Comparison of ENCODE assay signal across 9 mouse cellular contexts in genomic region chr5:150717775-150718174, GRCm38 (mm10). TPM values are rescaled to one million over a fixed set of nuclear protein-coding genes. Genes with fewer than 3 reads are reported as not detected.
DNase-seq lines count a peak whose midpoint lies in the region.
"Had no signal": no experiment of that assay in that cellular context is flagged by ENCODE, and none has a peak within 500 bp of the region (broad histone marks: within the 10 kb centered on the region; RNA-seq: fewer than 3 reads in every experiment).

No protein-coding gene starts in this region.

- no peak overlapping the region for H3K27ac ChIP-seq in forebrain, embryonic 10.5 days
- H3K27ac ChIP-seq in midbrain, embryonic 10.5 days (replicated peaks): no peak overlapping the region

- peaks cover 27% of the 10 kb centered on the region for H3K36me3 ChIP-seq in forebrain, embryonic 10.5 days (replicated peaks)
- H3K36me3 ChIP-seq in midbrain, embryonic 10.5 days: peaks cover 23% of the 10 kb centered on the region

- 17% methylated on average over 4 of the region's 4 CpGs for WGBS in forebrain, embryonic 10.5 days
- WGBS in midbrain, embryonic 10.5 days: 23% methylated on average over 4 of the region's 4 CpGs

- peaks cover 3% of the 10 kb centered on the region; the same call in 1 of the 2 replicates for H3K4me1 ChIP-seq in forebrain, embryonic 10.5 days
- peaks cover 3% of the 10 kb centered on the region; the same call in 1 of the 2 replicates for H3K4me1 ChIP-seq in midbrain, embryonic 10.5 days

- no peak overlapping the region for H3K4me3 ChIP-seq in forebrain, embryonic 10.5 days
- no peak overlapping the region for H3K4me3 ChIP-seq in midbrain, embryonic 10.5 days
- H3K4me3 ChIP-seq: myocyte had no signal

- H3K9me3 ChIP-seq in forebrain, embryonic 10.5 days: no peaks in the 10 kb centered on the region
- H3K9me3 ChIP-seq in midbrain, embryonic 10.5 days (replicated peaks): no peaks in the 10 kb centered on the region

- peak; percentile 27 for DNase-seq in left cerebral cortex, postnatal 4 days
- DNase-seq in left cerebral cortex, adult 11 months (ENCODE audit: low spot score): no peak
- DNase-seq in brain, adult 2 months (ENCODE audit: low read depth, low spot score): peak; percentile 77
- DNase-seq in forebrain, embryonic 10.5 days (ENCODE audit: extremely low spot score, low spot score): peak; percentile 22
- DNase-seq in kidney, postnatal 14 days: peak; percentile 32
- DNase-seq in midbrain, embryonic 10.5 days (ENCODE audit: low spot score): peak; percentile 41
- DNase-seq in urinary bladder, postnatal 25 days (ENCODE audit: low spot score): no peak
- no peak for DNase-seq in Muller cell, postnatal 12 days (ENCODE audit: inconsistent ontology term)

- H3K27me3 ChIP-seq in forebrain, embryonic 10.5 days (ENCODE audit: poor library complexity, severe bottlenecking): no peaks in the 10 kb centered on the region
- H3K27me3 ChIP-seq in midbrain, embryonic 10.5 days (ENCODE audit: low read depth, poor library complexity, severe bottlenecking): no peaks in the 10 kb centered on the region

- intact Hi-C loops in left cerebral cortex, postnatal 4 days (cut with DNase I): no loop called here

RNA-seq across cellular contexts. Expression of gene Pds5b, which starts 44.2 kb away (rescaled TPM):
- 10 to 100 TPM; 76.3 to 82.5 TPM for total RNA-seq in left cerebral cortex, postnatal 4 days (2021)
- 39.4 and 42.3 TPM in 2 replicates for polyA plus RNA-seq in forebrain, embryonic 10.5 days (2016; fragmentation: Nextera tagmentation; extraction: Ambion mirVana)
- 36.2 and 37.8 TPM in 2 replicates for polyA plus RNA-seq in midbrain, embryonic 10.5 days (2016; fragmentation: Nextera tagmentation; extraction: Ambion mirVana)

RNA-seq across cellular contexts. Expression of gene N4bp2l2, which starts 51.8 kb away (rescaled TPM):
- 10 to 100 TPM; 70.6 to 76.1 TPM for total RNA-seq in left cerebral cortex, postnatal 4 days (2021)
- polyA plus RNA-seq in forebrain, embryonic 10.5 days (2016; fragmentation: Nextera tagmentation; extraction: Ambion mirVana): 32.0 and 33.3 TPM in 2 replicates
- 30.3 and 30.4 TPM in 2 replicates for polyA plus RNA-seq in midbrain, embryonic 10.5 days (2016; fragmentation: Nextera tagmentation; extraction: Ambion mirVana)

Comparison
In these comparisons a context has a peak if more than half of its experiments do, and no peak if none do; other contexts are left out.
1. DNase-seq: peak in left cerebral cortex, postnatal 4 days (single experiment), brain, adult 2 months (single experiment), forebrain, embryonic 10.5 days (single experiment), kidney, postnatal 14 days (single experiment) and midbrain, embryonic 10.5 days (single experiment); none in left cerebral cortex, adult 11 months (single experiment), urinary bladder, postnatal 25 days (single experiment) and Muller cell, postnatal 12 days (single experiment).